Mouse (Mus musculus) brown adipose tissue, adult 24 weeks (tissue): ENCODE data around the gene Lsg1. TPM values are rescaled to one million over a fixed set of nuclear protein-coding genes. Genes with fewer than 3 reads are reported as not detected.

ENCODE experiments used
- polyA plus RNA-seq: library from polyadenylated mRNA; stranded (reverse); fragments of >200 nt; gene quantifications from 2 replicates; pipeline ENCODE4 v1.2.4, GENCODE M21; 2012; ENCODE audit not compliant: missing spikeins, insufficient read depth, insufficient read length

Lsg1 gene
- polyA plus RNA-seq, 1 experiment: 8.5 TPM

Other genes starting within 250 kb of the Lsg1 start
- 21.9 and 31.4 TPM in 2 replicates for gene Atp13a3, start 181.6 kb downstream of the Lsg1 start, polyA plus RNA-seq
- 1.3 and 2.6 TPM in 2 replicates for gene Tmem44, start 36.8 kb downstream of the Lsg1 start, polyA plus RNA-seq
- 5.1 and 10.1 TPM in 2 replicates for gene Fam43a, start 12.1 kb upstream of the Lsg1 start, polyA plus RNA-seq